Mouse (Mus musculus): ENCODE measurements around the gene Ak5. TPM values are rescaled to one million over a fixed set of nuclear protein-coding genes. Genes with fewer than 3 reads are reported as not detected.
A peak's percentile ranks its signal among the peaks of the same experiment; 100 is the strongest.

Ak5 gene
- total and polyA plus RNA-seq, 2 experiments from 2014 or later, result 0.11 TPM; not detected in 1

- peaks cover 10% of the 10 kb centered on the region; the same call in 1 of the 2 replicates for H3K4me1 ChIP-seq (ENCODE audit: control insufficient read depth, insufficient read depth)
- no peaks in the 10 kb centered on the region for H3K27me3 ChIP-seq (ENCODE audit: control insufficient read depth, insufficient read depth, low read length)
- no peak overlapping the region for H3K9ac ChIP-seq (replicated peaks; ENCODE audit: low read depth, low read length)
- no peak overlapping the region for H3K4me2 ChIP-seq (ENCODE audit: low read depth, low read length)
- ATAC-seq (ENCODE audit: insufficient read depth, low read depth) (no peak), DNase-seq (ENCODE audit: low spot score) (no peak)
- no peaks in the 10 kb centered on the region for H3K9me3 ChIP-seq (replicated peaks; ENCODE audit: control insufficient read depth, low read length)
- H3K36me3 ChIP-seq (replicated peaks; ENCODE audit: control insufficient read depth, insufficient read depth, low read length), result no peaks in the 10 kb centered on the region
- TF ChIP-seq EP300 (IDR thresholded peaks at IDR 0.05; ENCODE audit: low read depth), result no peak
- no peak for TF ChIP-seq CTCF (IDR thresholded peaks at IDR 0.05; ENCODE audit: low read depth)
- H3K27ac ChIP-seq (ENCODE audit: low read depth), result no peak overlapping the region
- H3K4me3 ChIP-seq (ENCODE audit: low read depth, low read length), result no peak overlapping the region
- 82% methylated on average over 8 of the region's 8 CpGs for WGBS
Observed at GRCm38 (mm10) chr3:152468032-152468431, 200.1 kb downstream of the Ak5 start.

- DNase-seq (ENCODE audit: low spot score), result peak; percentile 45
- no peak overlapping the region for H3K27ac ChIP-seq (ENCODE audit: low read depth)
Observed at GRCm38 (mm10) chr3:152467312-152467711, 200.8 kb downstream of the Ak5 start.

GRCm38 (mm10) chr3:152466849-152467248 is 201.3 kb downstream of the Ak5 start:
- Histone ChIP-seq H3K9me3 (replicated peaks; ENCODE audit: control insufficient read depth, low read length) (no peaks in the 10 kb centered on the region), H3K4me2 (ENCODE audit: low read depth, low read length) (no peak overlapping the region), H3K4me3 (ENCODE audit: low read depth, low read length) (no peak overlapping the region), H3K9ac (replicated peaks; ENCODE audit: low read depth, low read length) (no peak overlapping the region), H3K36me3 (replicated peaks; ENCODE audit: control insufficient read depth, insufficient read depth, low read length) (peaks cover 5% of the 10 kb centered on the region; the same call in 1 of the 2 replicates), H3K4me1 (ENCODE audit: control insufficient read depth, insufficient read depth) (peaks cover 10% of the 10 kb centered on the region; the same call in 1 of the 2 replicates), H3K27me3 (ENCODE audit: control insufficient read depth, insufficient read depth, low read length) (no peaks in the 10 kb centered on the region), H3K27ac (ENCODE audit: low read depth) (no peak overlapping the region)
- WGBS, result 44% methylated on average over 9 of the region's 9 CpGs
- TF ChIP-seq CTCF (IDR thresholded peaks at IDR 0.05; ENCODE audit: low read depth) (no peak), EP300 (IDR thresholded peaks at IDR 0.05; ENCODE audit: low read depth) (no peak)
- DNase-seq (ENCODE audit: low spot score), result no peak
- peak; percentile 40; the same call in 1 of the 2 replicates for ATAC-seq (ENCODE audit: insufficient read depth, low read depth)

More at GRCm38 (mm10) chr3:152467312-152467711, 200.8 kb downstream of the Ak5 start:
- Histone ChIP-seq H3K27me3 (ENCODE audit: control insufficient read depth, insufficient read depth, low read length) (no peaks in the 10 kb centered on the region), H3K4me2 (ENCODE audit: low read depth, low read length) (no peak overlapping the region), H3K4me3 (ENCODE audit: low read depth, low read length) (no peak overlapping the region), H3K4me1 (ENCODE audit: control insufficient read depth, insufficient read depth) (peaks cover 10% of the 10 kb centered on the region; the same call in 1 of the 2 replicates), H3K9me3 (replicated peaks; ENCODE audit: control insufficient read depth, low read length) (no peaks in the 10 kb centered on the region), H3K9ac (replicated peaks; ENCODE audit: low read depth, low read length) (no peak overlapping the region), H3K36me3 (replicated peaks; ENCODE audit: control insufficient read depth, insufficient read depth, low read length) (0 out of 2 replicates have a peak, but pooled peaks cover 3% of the 10 kb centered on the region)
- TF ChIP-seq CTCF (IDR thresholded peaks at IDR 0.05; ENCODE audit: low read depth), result no peak
- TF ChIP-seq EP300 (IDR thresholded peaks at IDR 0.05; ENCODE audit: low read depth), result no peak
- peak; percentile 75 for ATAC-seq (ENCODE audit: insufficient read depth, low read depth)
- WGBS, result 41% methylated on average over 4 of the region's 4 CpGs

GRCm38 (mm10) chr3:152465338-152465737 is 202.8 kb downstream of the Ak5 start:
- Histone ChIP-seq H3K9ac (replicated peaks; ENCODE audit: low read depth, low read length) (no peak overlapping the region), H3K4me1 (ENCODE audit: control insufficient read depth, insufficient read depth) (peaks cover 15% of the 10 kb centered on the region; the same call in 1 of the 2 replicates), H3K27ac (ENCODE audit: low read depth) (no peak overlapping the region), H3K9me3 (replicated peaks; ENCODE audit: control insufficient read depth, low read length) (no peaks in the 10 kb centered on the region), H3K4me3 (ENCODE audit: low read depth, low read length) (no peak overlapping the region), H3K27me3 (ENCODE audit: control insufficient read depth, insufficient read depth, low read length) (no peaks in the 10 kb centered on the region), H3K36me3 (replicated peaks; ENCODE audit: control insufficient read depth, insufficient read depth, low read length) (peaks cover 20% of the 10 kb centered on the region), H3K4me2 (ENCODE audit: low read depth, low read length) (no peak overlapping the region)
- TF ChIP-seq CTCF (IDR thresholded peaks at IDR 0.05; ENCODE audit: low read depth) (no peak), EP300 (IDR thresholded peaks at IDR 0.05; ENCODE audit: low read depth) (no peak)
- ATAC-seq (ENCODE audit: insufficient read depth, low read depth) (no peak), DNase-seq (ENCODE audit: low spot score) (no peak)
- 79% methylated on average over 5 of the region's 6 CpGs for WGBS

- H3K4me1 ChIP-seq (ENCODE audit: control insufficient read depth, insufficient read depth), result peaks cover 15% of the 10 kb centered on the region; the same call in 1 of the 2 replicates
- DNase-seq (ENCODE audit: low spot score) (no peak), ATAC-seq (ENCODE audit: insufficient read depth, low read depth) (no peak)
- H3K9ac ChIP-seq (replicated peaks; ENCODE audit: low read depth, low read length), result no peak overlapping the region
- H3K27me3 ChIP-seq (ENCODE audit: control insufficient read depth, insufficient read depth, low read length), result no peaks in the 10 kb centered on the region
- H3K27ac ChIP-seq (ENCODE audit: low read depth), result no peak overlapping the region
- 96% methylated on average over 3 of the region's 3 CpGs for WGBS
- no peaks in the 10 kb centered on the region for H3K9me3 ChIP-seq (replicated peaks; ENCODE audit: control insufficient read depth, low read length)
- TF ChIP-seq CTCF (IDR thresholded peaks at IDR 0.05; ENCODE audit: low read depth) (no peak), EP300 (IDR thresholded peaks at IDR 0.05; ENCODE audit: low read depth) (no peak)
- H3K4me3 ChIP-seq (ENCODE audit: low read depth, low read length), result no peak overlapping the region
- no peak overlapping the region for H3K4me2 ChIP-seq (ENCODE audit: low read depth, low read length)
- H3K36me3 ChIP-seq (replicated peaks; ENCODE audit: control insufficient read depth, insufficient read depth, low read length), result peaks cover 23% of the 10 kb centered on the region
Observed at GRCm38 (mm10) chr3:152464462-152464861, 203.7 kb downstream of the Ak5 start.

GRCm38 (mm10) chr3:152462900-152463299 is 205.3 kb downstream of the Ak5 start:
- no peak for DNase-seq (ENCODE audit: low spot score)
- no peak for ATAC-seq (ENCODE audit: insufficient read depth, low read depth)
- Histone ChIP-seq H3K27me3 (ENCODE audit: control insufficient read depth, insufficient read depth, low read length) (no peaks in the 10 kb centered on the region), H3K9ac (replicated peaks; ENCODE audit: low read depth, low read length) (no peak overlapping the region), H3K4me2 (ENCODE audit: low read depth, low read length) (no peak overlapping the region), H3K27ac (ENCODE audit: low read depth) (no peak overlapping the region), H3K4me3 (ENCODE audit: low read depth, low read length) (no peak overlapping the region), H3K36me3 (replicated peaks; ENCODE audit: control insufficient read depth, insufficient read depth, low read length) (peaks cover 23% of the 10 kb centered on the region), H3K9me3 (replicated peaks; ENCODE audit: control insufficient read depth, low read length) (no peaks in the 10 kb centered on the region), H3K4me1 (ENCODE audit: control insufficient read depth, insufficient read depth) (peaks cover 15% of the 10 kb centered on the region; the same call in 1 of the 2 replicates)
- 88% methylated on average over 10 of the region's 10 CpGs for WGBS
- TF ChIP-seq CTCF (IDR thresholded peaks at IDR 0.05; ENCODE audit: low read depth) (no peak), EP300 (IDR thresholded peaks at IDR 0.05; ENCODE audit: low read depth) (no peak)

Data from heart, postnatal 0 days (tissue).